Mouse (Mus musculus) embryo, embryonic 10 days (tissue): Measurements from ENCODE around the gene Olfr152.

Source experiments
- DNase-seq: peaks from one replicate; pipeline ENCODE4 v3.0.0-alpha.2; 2015; ENCODE audit warnings: low spot score

Gene Olfr152

DNA sequence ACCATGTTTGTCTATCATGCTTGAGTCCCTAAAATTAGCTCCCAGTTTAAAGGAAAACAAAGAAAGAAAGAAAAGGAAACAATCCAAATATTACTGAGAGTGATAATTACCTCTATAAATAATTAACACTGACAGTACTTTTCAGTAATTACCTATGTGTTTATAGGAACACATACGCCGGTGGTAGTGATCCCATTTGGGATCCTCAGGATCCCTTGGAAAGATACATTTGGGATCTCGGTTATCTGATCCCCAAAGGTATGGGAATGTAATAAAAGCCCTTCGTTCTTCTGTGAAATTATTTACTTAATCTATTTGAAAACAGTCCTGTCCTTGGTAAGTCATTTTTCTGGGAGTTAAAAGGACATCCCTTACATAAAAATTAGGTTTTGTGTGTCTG, at the start of gene Olfr152:
Gene Olfr152, plus strand, starts transcription at position 301 of the 400 bp plus-strand sequence.
- no peak for DNase-seq

- no peak for DNase-seq
These were observed 39.4 kb upstream of the Olfr152 start, which contains the start of gene Olfr1138 for GRCm38 (mm10) chr2:87739878-87740277. Gene Olfr1138 (minus strand): TSS chr2:87739978.

DNA sequence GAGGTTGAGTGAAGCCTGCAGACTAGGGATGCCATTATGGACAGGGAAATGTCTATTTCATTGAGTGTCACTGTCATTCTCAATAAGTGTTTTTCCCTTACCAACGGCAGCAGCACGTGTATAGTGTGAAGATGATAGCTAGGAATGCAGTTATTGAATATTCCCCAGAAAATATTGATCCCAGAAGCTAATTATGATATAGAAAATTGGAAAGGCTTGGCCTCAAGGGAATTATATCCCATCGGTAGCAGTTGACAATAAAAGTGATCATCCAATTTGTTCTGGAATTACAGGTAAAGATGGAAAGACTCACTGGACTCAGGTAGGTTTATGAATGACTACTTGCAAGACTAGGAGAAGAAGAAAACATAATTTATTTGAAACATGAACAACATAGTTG, 35.8 kb upstream of the Olfr152 start, which contains the start of gene Olfr1140:
Gene Olfr1140, plus strand, starts transcription at position 301 of the 400 bp plus-strand sequence.
- DNase-seq = no peak

DNA sequence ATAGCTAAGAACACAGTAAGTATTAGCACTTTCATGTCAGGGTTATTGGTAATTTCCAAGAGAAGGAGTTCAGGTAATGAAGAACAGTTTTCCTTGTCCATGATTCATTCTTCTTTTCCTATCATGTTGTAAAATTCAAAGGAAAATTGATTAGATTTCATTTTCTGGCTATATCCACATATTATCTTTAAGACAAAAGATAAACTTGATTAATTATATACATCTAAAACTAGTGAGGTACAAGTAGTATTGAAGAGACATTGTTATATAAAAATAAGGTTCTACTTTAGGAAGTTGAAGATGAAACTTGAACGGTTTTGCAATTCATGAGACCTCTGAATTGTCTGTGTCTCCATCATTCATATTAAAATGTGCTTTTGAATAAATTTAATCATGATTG, 25.4 kb upstream of the Olfr152 start, which contains the start of gene Olfr1141:
Gene Olfr1141, minus strand, starts transcription at position 101 of the 400 bp plus-strand sequence.
- no peak for DNase-seq

GRCm38 (mm10) chr2:87776143-87776542, 3.1 kb upstream of the Olfr152 start:
- no peak for DNase-seq

DNA sequence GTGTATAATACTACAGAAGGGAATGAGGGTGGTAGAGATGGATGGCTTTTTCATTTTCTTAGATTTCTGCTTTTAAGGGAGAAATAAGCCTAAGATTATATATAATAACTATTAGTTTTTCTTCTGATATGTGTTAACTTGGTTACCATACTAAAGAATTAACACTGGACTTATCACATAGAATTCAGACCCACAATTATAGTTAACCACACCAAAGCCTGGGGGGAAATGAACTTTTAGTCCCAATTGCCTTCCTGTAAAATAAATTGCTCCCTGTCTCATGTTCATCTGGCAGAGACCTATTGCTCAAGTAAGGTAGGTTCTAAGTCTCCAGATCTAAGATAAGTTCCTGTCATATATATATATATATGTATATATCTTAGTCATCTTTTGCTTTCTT, 21.0 kb downstream of the Olfr152 start, which contains the start of gene Olfr1143:
Gene Olfr1143, plus strand, starts transcription at position 301 of the 400 bp plus-strand sequence.
- no peak for DNase-seq

DNA sequence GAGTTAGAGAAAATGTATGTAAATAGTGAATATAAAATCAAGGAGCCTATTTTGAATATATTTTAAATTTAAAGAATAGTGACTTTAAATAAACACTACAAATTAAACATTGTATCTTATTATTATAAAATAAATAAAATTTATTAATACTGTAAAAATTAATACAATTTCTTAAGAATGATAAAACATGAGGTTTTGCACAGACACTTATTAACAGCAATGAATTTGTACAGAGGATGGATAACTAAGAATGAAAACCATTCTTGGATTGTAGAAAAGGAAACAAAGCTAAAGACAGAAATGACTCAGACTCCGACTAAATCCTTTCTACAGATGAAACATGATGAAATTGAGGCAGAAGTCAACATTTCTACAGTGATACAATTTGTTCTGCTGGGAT, 30.2 kb downstream of the Olfr152 start, which contains the start of gene Olfr1145:
Gene Olfr1145, plus strand, starts transcription at position 301 of the 400 bp plus-strand sequence.
- no peak for DNase-seq

DNA sequence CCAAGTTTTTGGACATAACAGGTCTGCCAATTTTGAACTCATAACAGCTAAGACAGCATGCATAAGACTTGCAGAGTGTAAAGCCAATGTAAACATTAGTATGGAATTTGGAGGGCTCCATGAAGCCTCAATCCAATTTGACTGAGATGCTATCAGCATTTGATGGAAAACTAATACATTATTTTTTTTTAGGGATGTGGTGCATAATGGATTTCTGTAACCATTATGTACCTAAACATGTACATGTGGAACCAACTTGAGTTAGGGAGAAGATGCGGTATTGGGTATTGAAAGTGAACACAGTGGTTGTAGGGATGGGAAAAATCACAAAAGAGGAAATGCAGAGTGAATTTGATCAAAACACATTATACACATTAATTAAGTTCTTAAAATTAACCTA, 51.0 kb downstream of the Olfr152 start, which contains the start of gene Olfr1148:
Gene Olfr1148, plus strand, starts transcription at position 301 of the 400 bp plus-strand sequence.
- no peak for DNase-seq
